Mouse (Mus musculus): ENCODE results near the gene Klrb1b.

Klrb1b gene

DNA sequence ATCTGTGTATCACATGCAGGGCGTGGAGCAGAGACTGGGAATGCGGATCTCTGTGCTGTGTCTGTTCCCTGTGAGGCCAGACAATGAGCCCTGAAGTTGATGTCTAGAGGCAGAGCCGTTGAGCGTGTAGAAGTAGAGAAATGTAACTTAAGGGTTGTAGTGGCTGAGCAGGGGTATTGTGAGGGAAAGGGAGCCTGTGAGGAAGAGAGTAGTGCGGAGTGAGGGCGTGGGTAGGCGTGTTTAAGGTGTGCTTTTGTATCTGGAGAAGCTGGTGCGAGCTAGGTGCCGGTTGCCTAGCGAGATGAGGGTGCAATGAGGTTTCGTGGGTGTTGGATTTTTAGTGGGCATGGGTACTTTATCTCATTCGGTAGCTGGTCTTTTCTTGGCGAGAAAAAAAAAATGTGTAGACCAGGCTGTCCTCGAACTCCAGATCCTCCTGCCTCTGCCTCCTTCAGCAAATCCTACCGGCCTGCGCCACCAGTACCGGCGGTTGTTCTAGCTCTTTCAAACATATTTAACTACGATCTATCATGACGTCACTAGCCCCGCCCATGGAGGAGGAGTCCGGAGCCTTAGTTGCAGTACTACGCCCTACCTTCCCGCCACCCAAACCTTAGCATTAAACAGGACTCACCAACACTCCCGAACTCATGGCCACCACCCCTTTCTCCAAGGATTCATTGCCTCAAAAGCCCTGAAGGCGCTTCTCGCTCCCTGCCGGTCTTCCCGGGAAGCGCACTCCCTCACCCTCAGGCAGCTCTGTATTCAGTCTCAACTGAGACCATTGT is 62.2 kb downstream of the Klrb1b start:
- ATAC-seq (ENCODE audit: insufficient number of reproducible peaks, low FRiP score, low TSS enrichment), result peak; percentile 92

Data from cerebellum, adult (tissue).